Mouse (Mus musculus) large intestine, adult 2 months (tissue): Measurements from ENCODE around the gene Cops7a. TPM values are rescaled to one million over a fixed set of nuclear protein-coding genes. Genes with fewer than 3 reads are reported as not detected.

Experiments used
- DNase-seq: peaks from one replicate; pipeline ENCODE4 v3.0.0-alpha.2; 2012; ENCODE audit warnings: low read depth, low spot score
- WGBS: fragments of 180-500 bp; shearing (Covaris S2); methylation state at CpG from one replicate; pipeline ENCODE4 v1.1.7; 2018; 5-methylcytosine and 5-hydroxymethylcytosine counted together
- polyA plus RNA-seq: library from polyadenylated mRNA; depleted of rRNA; stranded (reverse); fragments of >200 nt; gene quantifications from 2 replicates; pipeline ENCODE4 v1.2.3, GENCODE M21; 2012

The Cops7a gene
- polyA plus RNA-seq, 1 experiment = 149 TPM

GRCm38 (mm10) chr6:124920318-124921085 lies 44.8 kb downstream of the Cops7a start:
- WGBS = 33% methylated on average over 9 of the region's 9 CpGs
- no peak for DNase-seq

GRCm38 (mm10) chr6:124919695-124920317 lies 45.5 kb downstream of the Cops7a start, which contains the start of gene Ptms:
Gene Ptms, minus strand, starts transcription at chr6:124920103.
- 4% methylated on average over 13 of the region's 13 CpGs for WGBS
- no peak for DNase-seq

- DNase-seq = no peak
- WGBS = 6% methylated on average over 13 of the region's 14 CpGs
These were observed 46.3 kb downstream of the Cops7a start for GRCm38 (mm10) chr6:124918890-124919627.

- DNase-seq = no peak
- 3% methylated on average over 7 of the region's 7 CpGs for WGBS
These were observed 47.0 kb downstream of the Cops7a start for GRCm38 (mm10) chr6:124918331-124918690.

GRCm38 (mm10) chr6:124917518-124918330 lies 47.6 kb downstream of the Cops7a start:
- WGBS = under 1% methylated on average over 89 of the region's 89 CpGs
- DNase-seq = no peak

GRCm38 (mm10) chr6:124916695-124917517 lies 48.4 kb downstream of the Cops7a start:
- under 1% methylated on average over 61 of the region's 67 CpGs for WGBS

GRCm38 (mm10) chr6:124915942-124916694 lies 49.2 kb downstream of the Cops7a start:
- DNase-seq = no peak

More at GRCm38 (mm10) chr6:124916695-124917517, 48.4 kb downstream of the Cops7a start:
- no peak for DNase-seq

GRCm38 (mm10) chr6:124915160-124915941 lies 50.0 kb downstream of the Cops7a start:
- no peak for DNase-seq
- WGBS = 11% methylated on average over 22 of the region's 22 CpGs

More at GRCm38 (mm10) chr6:124915942-124916694, 49.2 kb downstream of the Cops7a start:
- WGBS = 2% methylated on average over 12 of the region's 12 CpGs

GRCm38 (mm10) chr6:124914511-124914910 lies 50.8 kb downstream of the Cops7a start:
- 86% methylated on average over 7 of the region's 7 CpGs for WGBS
- no peak for DNase-seq

GRCm38 (mm10) chr6:124913721-124914285 lies 51.5 kb downstream of the Cops7a start:
- WGBS = 70% methylated on average over 14 of the region's 14 CpGs
- DNase-seq = no peak

GRCm38 (mm10) chr6:124913214-124913613 lies 52.1 kb downstream of the Cops7a start:
- DNase-seq = no peak
- 52% methylated on average over 6 of the region's 6 CpGs for WGBS

- DNase-seq = no peak
- WGBS = 44% methylated on average over 13 of the region's 13 CpGs
These were observed 53.7 kb downstream of the Cops7a start, which contains the start of gene Lag3 for GRCm38 (mm10) chr6:124911533-124912218. Gene Lag3, minus strand, starts transcription at chr6:124911705.

GRCm38 (mm10) chr6:124910032-124910431 lies 55.3 kb downstream of the Cops7a start:
- WGBS = 24% methylated on average over 32 of the region's 32 CpGs
- no peak for DNase-seq
